Mouse (Mus musculus): ENCODE measurements around the gene Taar5. TPM values are rescaled to one million over a fixed set of nuclear protein-coding genes. Genes with fewer than 3 reads are reported as not detected.

The Taar5 gene
- total and polyA plus RNA-seq, 3 experiments, result not detected

GRCm38 (mm10) chr10:23993381-23993780 lies 22.9 kb downstream of the Taar5 start, which contains the start of gene Taar7a:
Taar7a (minus strand) TSS chr10:23993481.
- no peaks in the 10 kb centered on the region for H3K79me2 ChIP-seq (replicated peaks; ENCODE audit: control insufficient read depth, insufficient read depth, low read length)
- intact Hi-C loops (cut with DNase I), result no loop called here
- WGBS, result 81% methylated on average over 3 of the region's 3 CpGs
- no peaks in the 10 kb centered on the region for H3K36me3 ChIP-seq (ENCODE audit: control insufficient read depth, insufficient read depth, low read length)
- no peak within 1 kb of the TSS for H3K4me3 ChIP-seq
- no peak within 1 kb of the TSS for H3K27ac ChIP-seq
- H3K4me1 ChIP-seq (ENCODE audit: control insufficient read depth, insufficient read depth, low read length), result no peaks in the 10 kb centered on the region
- no peaks in the 10 kb centered on the region for H3K27me3 ChIP-seq (ENCODE audit: control insufficient read depth, insufficient read depth, low read length)
- TF ChIP-seq POLR2A (IDR thresholded peaks at IDR 0.05; ENCODE audit: insufficient read depth, low read depth, low read length) (no peak), EP300 (IDR thresholded peaks at IDR 0.05; ENCODE audit: insufficient read depth, low read depth, low read length) (no peak), CTCF (IDR thresholded peaks at IDR 0.05) (no peak)
- no peak within 1 kb of the TSS for H3K9ac ChIP-seq (ENCODE audit: low read depth, low read length)
- no peak for DNase-seq

- no peak for DNase-seq
- no peak within 1 kb of the TSS for H3K27ac ChIP-seq
- intact Hi-C loops (cut with DNase I), result no loop called here
- no peaks in the 10 kb centered on the region for H3K36me3 ChIP-seq (ENCODE audit: control insufficient read depth, insufficient read depth, low read length)
- H3K4me1 ChIP-seq (ENCODE audit: control insufficient read depth, insufficient read depth, low read length), result no peaks in the 10 kb centered on the region
- H3K79me2 ChIP-seq (replicated peaks; ENCODE audit: control insufficient read depth, insufficient read depth, low read length), result no peaks in the 10 kb centered on the region
- no peaks in the 10 kb centered on the region for H3K27me3 ChIP-seq (ENCODE audit: control insufficient read depth, insufficient read depth, low read length)
- WGBS, result 65% methylated on average over 1 of the region's 1 CpGs
- no peak within 1 kb of the TSS for H3K9ac ChIP-seq (ENCODE audit: low read depth, low read length)
- no peak within 1 kb of the TSS for H3K4me3 ChIP-seq
- TF ChIP-seq POLR2A (IDR thresholded peaks at IDR 0.05; ENCODE audit: insufficient read depth, low read depth, low read length) (no peak), EP300 (IDR thresholded peaks at IDR 0.05; ENCODE audit: insufficient read depth, low read depth, low read length) (no peak), CTCF (IDR thresholded peaks at IDR 0.05) (no peak)
Measured at GRCm38 (mm10) chr10:23999639-24000038, 29.1 kb downstream of the Taar5 start, which contains the start of gene Taar7b. Taar7b (plus strand) TSS chr10:23999939.

DNA sequence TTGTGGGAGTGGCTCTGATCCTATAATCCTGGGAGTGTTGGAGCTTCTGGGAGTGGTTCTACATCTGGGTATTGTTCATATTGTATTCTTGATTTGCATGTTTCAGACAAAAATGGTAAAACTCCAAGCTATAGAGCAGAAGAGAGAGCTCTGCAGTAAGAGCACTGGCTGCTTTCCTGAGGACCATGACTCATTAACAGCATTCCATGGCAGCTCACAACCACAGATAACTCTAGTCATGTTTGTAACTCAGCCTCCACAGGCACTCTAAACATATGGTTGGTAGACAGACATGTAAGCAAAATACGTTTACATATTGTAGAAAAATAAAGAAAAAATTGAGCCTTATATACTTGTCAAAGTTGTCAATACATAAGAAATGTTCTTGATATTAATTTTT lies 35.9 kb downstream of the Taar5 start:
- Histone ChIP-seq H3K79me2 (replicated peaks; ENCODE audit: control insufficient read depth, insufficient read depth, low read length) (no peaks in the 10 kb centered on the region), H3K27ac (no peak overlapping the region), H3K36me3 (ENCODE audit: control insufficient read depth, insufficient read depth, low read length) (no peaks in the 10 kb centered on the region), H3K4me1 (ENCODE audit: control insufficient read depth, insufficient read depth, low read length) (no peaks in the 10 kb centered on the region), H3K9ac (ENCODE audit: low read depth, low read length) (no peak overlapping the region), H3K4me3 (no peak overlapping the region), H3K27me3 (ENCODE audit: control insufficient read depth, insufficient read depth, low read length) (no peaks in the 10 kb centered on the region)
- no peak for DNase-seq
- 48% methylated on average over 1 of the region's 1 CpGs for WGBS
- TF ChIP-seq EP300 (IDR thresholded peaks at IDR 0.05; ENCODE audit: insufficient read depth, low read depth, low read length) (no peak), CTCF (IDR thresholded peaks at IDR 0.05) (no peak), POLR2A (IDR thresholded peaks at IDR 0.05; ENCODE audit: insufficient read depth, low read depth, low read length) (no peak)
- intact Hi-C loops (cut with DNase I), result no loop called here

DNA sequence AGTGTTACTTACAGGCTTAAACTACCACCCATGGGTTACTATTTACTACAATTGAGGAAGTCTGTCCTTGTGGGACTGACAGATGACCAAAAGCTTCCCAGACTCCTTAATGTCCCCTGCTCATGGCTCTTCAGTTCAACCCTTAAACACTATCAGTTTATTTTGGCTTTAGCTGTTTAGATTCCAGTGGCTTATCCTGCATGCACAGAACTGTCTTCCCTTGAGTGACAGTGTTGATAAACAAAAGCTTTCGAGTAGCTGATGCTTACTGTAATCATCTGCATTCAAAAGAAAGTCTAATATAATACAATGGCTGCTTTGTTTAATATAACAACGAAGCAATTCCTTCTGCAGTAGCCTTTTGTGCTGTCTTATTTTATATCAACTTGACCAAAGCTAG lies 36.5 kb downstream of the Taar5 start:
- intact Hi-C loops (cut with DNase I), result no loop called here
- Histone ChIP-seq H3K79me2 (replicated peaks; ENCODE audit: control insufficient read depth, insufficient read depth, low read length) (no peaks in the 10 kb centered on the region), H3K27ac (no peak overlapping the region), H3K4me1 (ENCODE audit: control insufficient read depth, insufficient read depth, low read length) (no peaks in the 10 kb centered on the region), H3K9ac (ENCODE audit: low read depth, low read length) (no peak overlapping the region), H3K4me3 (no peak overlapping the region), H3K27me3 (ENCODE audit: control insufficient read depth, insufficient read depth, low read length) (no peaks in the 10 kb centered on the region), H3K36me3 (ENCODE audit: control insufficient read depth, insufficient read depth, low read length) (no peaks in the 10 kb centered on the region)
- TF ChIP-seq CTCF (IDR thresholded peaks at IDR 0.05) (no peak), POLR2A (IDR thresholded peaks at IDR 0.05; ENCODE audit: insufficient read depth, low read depth, low read length) (no peak), EP300 (IDR thresholded peaks at IDR 0.05; ENCODE audit: insufficient read depth, low read depth, low read length) (no peak)
- WGBS, result 34% methylated on average over 2 of the region's 2 CpGs
- no peak for DNase-seq

DNA sequence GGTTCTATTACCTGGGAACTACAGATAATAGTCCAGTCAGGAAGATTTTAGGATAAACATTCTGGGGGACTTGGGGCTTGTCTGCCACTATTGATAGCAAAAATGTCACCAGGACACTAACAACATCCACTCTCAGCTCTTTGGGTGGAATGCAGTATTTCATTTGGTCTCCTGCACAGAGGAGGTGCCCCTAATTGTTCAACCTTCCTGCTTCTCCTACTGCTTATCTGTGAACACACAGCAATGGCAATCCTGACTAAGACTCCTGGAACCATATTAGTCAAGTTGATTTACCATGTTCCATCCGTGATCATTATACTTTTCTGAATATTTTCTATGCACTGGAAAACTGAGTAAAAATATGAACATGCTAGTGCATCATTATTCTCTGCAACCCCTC lies 37.6 kb downstream of the Taar5 start:
- intact Hi-C loops (cut with DNase I), result no loop called here
- no peak overlapping the region for H3K27ac ChIP-seq
- WGBS, result 75% methylated on average over 1 of the region's 1 CpGs
- no peak overlapping the region for H3K9ac ChIP-seq (ENCODE audit: low read depth, low read length)
- no peaks in the 10 kb centered on the region for H3K27me3 ChIP-seq (ENCODE audit: control insufficient read depth, insufficient read depth, low read length)
- H3K36me3 ChIP-seq (ENCODE audit: control insufficient read depth, insufficient read depth, low read length), result no peaks in the 10 kb centered on the region
- H3K4me3 ChIP-seq, result no peak overlapping the region
- no peak for TF ChIP-seq POLR2A (IDR thresholded peaks at IDR 0.05; ENCODE audit: insufficient read depth, low read depth, low read length)
- no peak for TF ChIP-seq CTCF (IDR thresholded peaks at IDR 0.05)
- no peak for TF ChIP-seq EP300 (IDR thresholded peaks at IDR 0.05; ENCODE audit: insufficient read depth, low read depth, low read length)
- H3K4me1 ChIP-seq (ENCODE audit: control insufficient read depth, insufficient read depth, low read length), result no peaks in the 10 kb centered on the region
- no peak for DNase-seq
- no peaks in the 10 kb centered on the region for H3K79me2 ChIP-seq (replicated peaks; ENCODE audit: control insufficient read depth, insufficient read depth, low read length)

Other genes starting within 250 kb of the Taar5 start
- 100 to 1,000 TPM; 189 to 223 TPM for gene Rps12, start 183.4 kb upstream of the Taar5 start, total RNA-seq (2021)
- 457 and 603 TPM in 2 replicates for gene Rps12, start 183.4 kb upstream of the Taar5 start, polyA plus RNA-seq (2012; rRNA removed)
- gene Slc18b1, start 173.7 kb upstream of the Taar5 start, total RNA-seq (2021), result 1 to 10 TPM; 7.6 to 9.2 TPM
- gene Slc18b1, start 173.7 kb upstream of the Taar5 start, polyA plus RNA-seq (2012; rRNA removed), result 5.8 and 9.3 TPM in 2 replicates
- gene Vnn3, start 119.2 kb upstream of the Taar5 start, total RNA-seq (2021), result not detected
- 0.26 and 0.33 TPM in 2 replicates for gene Vnn3, start 119.2 kb upstream of the Taar5 start, polyA plus RNA-seq (2012; rRNA removed)
- gene Vnn1, start 76.0 kb upstream of the Taar5 start, total RNA-seq (2021), result under 1 TPM; 0.30 to 0.31 TPM
- 0.62 and 0.67 TPM in 2 replicates for gene Vnn1, start 76.0 kb upstream of the Taar5 start, polyA plus RNA-seq (2012; rRNA removed)
- not detected for gene Taar1, start 50.4 kb upstream of the Taar5 start, total RNA-seq (2021)
- not detected in 2 replicates for gene Taar1, start 50.4 kb upstream of the Taar5 start, polyA plus RNA-seq (2012; rRNA removed)
- not detected for gene Taar2, start 32.1 kb upstream of the Taar5 start, total RNA-seq (2021)
- gene Taar2, start 32.1 kb upstream of the Taar5 start, polyA plus RNA-seq (2012; rRNA removed), result not detected in 2 replicates
- not detected for gene Taar3, start 21.1 kb upstream of the Taar5 start, total RNA-seq (2021)
- not detected in 2 replicates for gene Taar3, start 21.1 kb upstream of the Taar5 start, polyA plus RNA-seq (2012; rRNA removed)
- gene Taar4, start 10.2 kb upstream of the Taar5 start, total RNA-seq (2021), result not detected
- not detected in 2 replicates for gene Taar4, start 10.2 kb upstream of the Taar5 start, polyA plus RNA-seq (2012; rRNA removed)
- not detected for gene Taar6, start 14.9 kb downstream of the Taar5 start, total RNA-seq (2021)
- not detected in 2 replicates for gene Taar6, start 14.9 kb downstream of the Taar5 start, polyA plus RNA-seq (2012; rRNA removed)
- not detected for gene Taar7a, start 22.8 kb downstream of the Taar5 start, total RNA-seq (2021)
- not detected in 2 replicates for gene Taar7a, start 22.8 kb downstream of the Taar5 start, polyA plus RNA-seq (2012; rRNA removed)
- not detected for gene Taar7b, start 29.2 kb downstream of the Taar5 start, total RNA-seq (2021)
- gene Taar7b, start 29.2 kb downstream of the Taar5 start, polyA plus RNA-seq (2012; rRNA removed), result not detected in 2 replicates
- not detected for gene Taar7d, start 56.5 kb downstream of the Taar5 start, total RNA-seq (2021)
- gene Taar7d, start 56.5 kb downstream of the Taar5 start, polyA plus RNA-seq (2012; rRNA removed), result not detected in 2 replicates
- not detected for gene Taar7e, start 66.9 kb downstream of the Taar5 start, total RNA-seq (2021)
- gene Taar7e, start 66.9 kb downstream of the Taar5 start, polyA plus RNA-seq (2012; rRNA removed), result not detected in 2 replicates
- not detected for gene Taar7f, start 78.8 kb downstream of the Taar5 start, total RNA-seq (2021)
- not detected in 2 replicates for gene Taar7f, start 78.8 kb downstream of the Taar5 start, polyA plus RNA-seq (2012; rRNA removed)
- not detected for gene Taar8a, start 105.8 kb downstream of the Taar5 start, total RNA-seq (2021)
- not detected in 2 replicates for gene Taar8a, start 105.8 kb downstream of the Taar5 start, polyA plus RNA-seq (2012; rRNA removed)
- gene Taar8b, start 121.6 kb downstream of the Taar5 start, total RNA-seq (2021), result not detected
- not detected in 2 replicates for gene Taar8b, start 121.6 kb downstream of the Taar5 start, polyA plus RNA-seq (2012; rRNA removed)
- gene Taar8c, start 131.2 kb downstream of the Taar5 start, total RNA-seq (2021), result not detected
- not detected in 2 replicates for gene Taar8c, start 131.2 kb downstream of the Taar5 start, polyA plus RNA-seq (2012; rRNA removed)
- not detected for gene Taar9, start 138.8 kb downstream of the Taar5 start, total RNA-seq (2021)
- gene Taar9, start 138.8 kb downstream of the Taar5 start, polyA plus RNA-seq (2012; rRNA removed), result not detected in 2 replicates
- 10 to 100 TPM; 45.9 to 56.5 TPM for gene Stx7, start 178.6 kb downstream of the Taar5 start, total RNA-seq (2021)
- 40.9 and 48.2 TPM in 2 replicates for gene Stx7, start 178.6 kb downstream of the Taar5 start, polyA plus RNA-seq (2012; rRNA removed)